ENCODE assay signal across 22 mouse cellular contexts in the genomic region with DNA sequence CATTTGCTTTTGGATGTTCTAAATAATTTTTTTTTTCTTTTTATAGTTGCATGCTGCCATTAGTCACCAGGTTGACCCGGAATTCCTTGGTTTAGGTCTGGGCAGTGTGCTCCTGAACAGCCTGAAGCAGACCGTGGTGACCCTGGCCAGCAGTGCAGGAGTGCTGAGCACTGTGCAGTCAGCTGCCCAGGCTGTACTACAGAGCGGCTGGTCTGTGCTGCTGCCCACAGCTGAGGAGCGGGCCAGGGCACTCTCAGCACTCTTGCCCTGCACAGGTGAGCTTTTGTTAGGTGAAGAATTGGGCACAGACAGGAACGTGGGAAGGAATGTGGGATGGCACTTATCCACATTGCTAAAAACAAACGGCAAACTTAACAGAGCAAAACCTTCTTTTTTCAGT.
DNase-seq lines count a peak whose midpoint lies in the region; ATAC-seq lines count a peak whose summit lies in the region.
"Had no signal": no experiment of that assay in that cellular context is flagged by ENCODE, and none has a peak within 500 bp of the region (broad histone marks: within the 10 kb centered on the region; RNA-seq: fewer than 3 reads in every experiment).

No protein-coding gene starts in this region.

- H3K4me3 ChIP-seq in kidney, embryonic 15.5 days (replicated peaks) = no peak overlapping the region
- H3K4me3 ChIP-seq: forebrain, embryonic 10.5 days; forebrain, embryonic 13.5 days; hindbrain, embryonic 10.5 days; hindbrain, embryonic 13.5 days had no signal

- H3K4me2 ChIP-seq in kidney, embryonic 15.5 days = no peak overlapping the region
- H3K4me2 ChIP-seq: forebrain, embryonic 13.5 days; heart, embryonic 11.5 days; hindbrain, embryonic 13.5 days had no signal

- H3K9me3 ChIP-seq in kidney, embryonic 15.5 days (replicated peaks) = no peaks in the 10 kb centered on the region
- H3K9me3 ChIP-seq: forebrain, embryonic 10.5 days; forebrain, embryonic 13.5 days; hindbrain, embryonic 10.5 days; hindbrain, embryonic 13.5 days had no signal

- H3K27me3 ChIP-seq in kidney, embryonic 15.5 days = no peaks in the 10 kb centered on the region
- H3K27me3 ChIP-seq: forebrain, embryonic 13.5 days; hindbrain, embryonic 13.5 days; Patski had no signal

- intact Hi-C loops in heart, postnatal 36 days (cut with DNase I) = no loop called here

- ATAC-seq in kidney, embryonic 15.5 days (replicated peaks; ENCODE audit: low FRiP score) = peak; percentile 66; the same call in 1 of the 2 replicates
- ATAC-seq: forebrain, embryonic 13.5 days; forebrain, embryonic 16.5 days; hindbrain, embryonic 16.5 days; Patski had no signal

- H3K9ac ChIP-seq in kidney, embryonic 15.5 days = no peak overlapping the region
- H3K9ac ChIP-seq: forebrain, embryonic 13.5 days; hindbrain, embryonic 13.5 days had no signal

- peaks cover 50% of the 10 kb centered on the region for H3K36me3 ChIP-seq in kidney, embryonic 15.5 days

- H3K4me1 ChIP-seq in kidney, embryonic 15.5 days = no peaks in the 10 kb centered on the region
- H3K4me1 ChIP-seq: forebrain, embryonic 10.5 days; forebrain, embryonic 13.5 days; hindbrain, embryonic 10.5 days; hindbrain, embryonic 13.5 days had no signal

- peak; percentile 61 for DNase-seq in heart, adult 11 months
- DNase-seq in heart, postnatal 36 days = no peak
- no peak for DNase-seq in kidney, postnatal 14 days
- DNase-seq in 3134 (ENCODE audit: extremely low read depth, insufficient read length, low spot score) (peak; percentile 3), NIH3T3 (ENCODE audit: low read depth) (peak; percentile 5)
- DNase-seq in thymus, postnatal 36 days = no peak
- DNase-seq: adrenal gland, postnatal 10 days; adrenal gland, postnatal 36 days; cerebellum, adult 18-20 months; cerebellum, adult 9-10 months; cerebellum, postnatal 25 days; gastrocnemius, postnatal 10 days; gastrocnemius, postnatal 36 days had no signal

- WGBS in kidney, embryonic 15.5 days = 87% methylated on average over 6 of the region's 6 CpGs

- H3K27ac ChIP-seq in kidney, embryonic 15.5 days = no peak overlapping the region
- H3K27ac ChIP-seq: forebrain, embryonic 10.5 days; forebrain, embryonic 13.5 days; hindbrain, embryonic 10.5 days; hindbrain, embryonic 13.5 days had no signal

Comparison
In these comparisons a context has a peak if more than half of its experiments do, and no peak if none do; other contexts are left out.
1. DNase-seq: peak in heart, adult 11 months (single experiment), 3134 (single experiment) and NIH3T3 (single experiment); none in heart, postnatal 36 days (0 of 2), kidney, postnatal 14 days (single experiment) and thymus, postnatal 36 days (0 of 2).